Mouse (Mus musculus) heart, postnatal 25 days (tissue): ENCODE results near the gene Troap. TPM values are rescaled to one million over a fixed set of nuclear protein-coding genes. Genes with fewer than 3 reads are reported as not detected.

Experiments
- DNase-seq: peaks from one replicate; pipeline ENCODE4 v3.0.0; 2022; ENCODE audit warnings: low spot score
- intact Hi-C: fragments of 180-260 bp; cut with DNase I; formaldehyde crosslinking; loops from one replicate; pipeline ENCODE4 v1.15.1; 2025
- total RNA-seq, 2 experiments: library from RNA; stranded (reverse); gene quantifications; 2 replicates each; pipeline ENCODE4 v1.2.3; 2021

The Troap gene
- total RNA-seq, 2 experiments from 2014 or later, result 0.13 to 0.67 TPM

GRCm38 (mm10) chr15:99099984-99100383, 25.6 kb downstream of the Troap start:
- no peak for DNase-seq
- intact Hi-C loops, result no loop called here

GRCm38 (mm10) chr15:99105238-99105637, 30.9 kb downstream of the Troap start:
- intact Hi-C loops, result no loop called here
- DNase-seq, result no peak

GRCm38 (mm10) chr15:99107866-99108265, 33.5 kb downstream of the Troap start:
- DNase-seq, result no peak
- intact Hi-C loops, result no loop called here

GRCm38 (mm10) chr15:99111139-99111538, 36.8 kb downstream of the Troap start:
- no peak for DNase-seq
- intact Hi-C loops, result no loop called here

GRCm38 (mm10) chr15:99111809-99112208, 37.4 kb downstream of the Troap start:
- intact Hi-C loops, result no loop called here
- no peak for DNase-seq

GRCm38 (mm10) chr15:99112843-99113395, 38.5 kb downstream of the Troap start:
- intact Hi-C loops, result no loop called here
- no peak for DNase-seq

- no peak for DNase-seq
These were observed 39.1 kb downstream of the Troap start for GRCm38 (mm10) chr15:99113396-99113975.

GRCm38 (mm10) chr15:99114312-99115064, 40.1 kb downstream of the Troap start:
- DNase-seq, result no peak

More at GRCm38 (mm10) chr15:99113396-99113975, 39.1 kb downstream of the Troap start:
- intact Hi-C loops, result no loop called here

GRCm38 (mm10) chr15:99115065-99115423, 40.7 kb downstream of the Troap start:
- intact Hi-C loops, result no loop called here

More at GRCm38 (mm10) chr15:99114312-99115064, 40.1 kb downstream of the Troap start:
- intact Hi-C loops, result no loop called here

GRCm38 (mm10) chr15:99116539-99116938, 42.2 kb downstream of the Troap start:
- no peak for DNase-seq
- intact Hi-C loops, result no loop called here

More at GRCm38 (mm10) chr15:99115065-99115423, 40.7 kb downstream of the Troap start:
- DNase-seq, result no peak

GRCm38 (mm10) chr15:99120814-99121213, 46.4 kb downstream of the Troap start:
- DNase-seq, result no peak
- intact Hi-C loops, result loop anchor here (10.0 kb wide), 1 partner anchor 456 kb away; the partner anchor contains the start of gene Ddx23

- intact Hi-C loops, result loop anchor here (10.0 kb wide), 1 partner anchor 458 kb away; the partner anchor contains the start of gene Ddx23
- no peak for DNase-seq
These were observed 48.3 kb downstream of the Troap start for GRCm38 (mm10) chr15:99122642-99123041.

GRCm38 (mm10) chr15:99125711-99126080, 51.3 kb downstream of the Troap start, which contains the start of gene Spats2:
Spats2 (plus strand) TSS chr15:99125916.
- intact Hi-C loops, result loop anchor here (10.0 kb wide), 1 partner anchor 461 kb away; the partner anchor contains the start of gene Ddx23
- no peak for DNase-seq

- intact Hi-C loops, result loop anchor here (10.0 kb wide), 1 partner anchor 461 kb away; the partner anchor contains the start of gene Ddx23
- peak; percentile 70 for DNase-seq
These were observed 51.9 kb downstream of the Troap start for GRCm38 (mm10) chr15:99126081-99126815.

- intact Hi-C loops, result loop anchor here (10.0 kb wide), 1 partner anchor 462 kb away; the partner anchor contains the start of gene Ddx23
- DNase-seq, result no peak
These were observed 52.5 kb downstream of the Troap start for GRCm38 (mm10) chr15:99126816-99127365.

GRCm38 (mm10) chr15:99127851-99128522, 53.6 kb downstream of the Troap start:
- no peak for DNase-seq
- intact Hi-C loops, result loop anchor here (10.0 kb wide), 1 partner anchor 463 kb away; the partner anchor contains the start of gene Ddx23

GRCm38 (mm10) chr15:99129441-99129840, 55.1 kb downstream of the Troap start:
- DNase-seq, result no peak
- intact Hi-C loops, result loop anchor here (10.0 kb wide), 1 partner anchor 465 kb away; the partner anchor contains the start of gene Ddx23

- intact Hi-C loops, result loop anchor here (10.0 kb wide), 1 partner anchor 465 kb away; the partner anchor contains the start of gene Ddx23
- no peak for DNase-seq
These were observed 55.9 kb downstream of the Troap start for GRCm38 (mm10) chr15:99129956-99130910.
